Mouse (Mus musculus) intestine, embryonic 16.5 days (tissue): Measurements from ENCODE around the gene Eif4a1. TPM values are rescaled to one million over a fixed set of nuclear protein-coding genes. Genes with fewer than 3 reads are reported as not detected.

Experiments
- ATAC-seq: fragments of 200-750 bp; cut with Nextera tagmentation; 2 replicates; pipeline ENCODE4 v1.8.0; 2017; ENCODE audit warnings: moderate TSS enrichment, moderate library complexity
- H3K27ac ChIP-seq: fragments of 300-500 bp; sonication (generic); 2 replicates; pipeline ENCODE4 v1.5.1; 2014; ENCODE audit warnings: mild to moderate bottlenecking, low read length
- H3K27me3 ChIP-seq: fragments of 300-500 bp; sonication (generic); replicated peaks from 2 replicates; pipeline ENCODE4 v1.6.1; 2014; ENCODE audit warnings: low read length, control low read depth, mixed read lengths; ENCODE audit not compliant: control insufficient read depth, insufficient read depth
- H3K36me3 ChIP-seq: fragments of 300-500 bp; sonication (generic); 2 replicates; pipeline ENCODE4 v1.6.1; 2014; ENCODE audit warnings: low read length, control low read depth; ENCODE audit not compliant: control insufficient read depth, insufficient read depth
- H3K4me1 ChIP-seq: fragments of 300-500 bp; sonication (generic); 2 replicates; pipeline ENCODE4 v1.6.1; 2014; ENCODE audit warnings: low read length, control low read depth, mixed read lengths; ENCODE audit not compliant: control insufficient read depth, insufficient read depth
- H3K4me2 ChIP-seq: fragments of 300-500 bp; sonication (generic); 2 replicates; pipeline ENCODE4 v1.6.1; 2014; ENCODE audit warnings: low read depth, low read length, control low read depth
- H3K4me3 ChIP-seq: fragments of 300-500 bp; sonication (generic); 2 replicates; pipeline ENCODE4 v1.5.1; 2014; ENCODE audit warnings: mild to moderate bottlenecking, low read length
- H3K9ac ChIP-seq: fragments of 300-500 bp; sonication (generic); 2 replicates; pipeline ENCODE4 v1.6.1; 2014; ENCODE audit warnings: low read depth, low read length
- H3K9me3 ChIP-seq: fragments of 300-500 bp; sonication (generic); 2 replicates; pipeline ENCODE4 v1.6.1; 2016; ENCODE audit warnings: low read length, control low read depth; ENCODE audit not compliant: control insufficient read depth
- WGBS: fragments of 180-500 bp; shearing (Covaris S2); extraction: QIAGEN DNeasy Blood & Tissue Kit; methylation state at CpG from one replicate; pipeline ENCODE4 v1.1.7; 2014; 5-methylcytosine and 5-hydroxymethylcytosine counted together
- polyA plus RNA-seq: library from polyadenylated mRNA; unstranded; fragments of >200 nt; fragmentation: Nextera tagmentation; extraction: Ambion mirVana; gene quantifications from 2 replicates; pipeline ENCODE4 v1.2.1, GENCODE M21; 2015

Eif4a1 gene
- polyA plus RNA-seq, 1 experiment from 2014 or later, result 563 TPM

- peaks cover 20% of the 10 kb centered on the region for H3K36me3 ChIP-seq
- H3K4me1 ChIP-seq, result peaks cover 12% of the 10 kb centered on the region
- H3K4me2 ChIP-seq, result no peak overlapping the region
- no peak overlapping the region for H3K4me3 ChIP-seq
- ATAC-seq, result no peak
- H3K27ac ChIP-seq, result no peak overlapping the region
- 76% methylated on average over 10 of the region's 10 CpGs for whole genome bisulfite sequencing
- 0 out of 2 replicates have a peak overlapping the region, but pooled peaks have one; percentile 24 for H3K9ac ChIP-seq
- H3K27me3 ChIP-seq, result no peaks in the 10 kb centered on the region
- no peaks in the 10 kb centered on the region for H3K9me3 ChIP-seq
These were observed 15.4 kb downstream of the Eif4a1 start for GRCm38 (mm10) chr11:69656617-69657461.

GRCm38 (mm10) chr11:69656065-69656455, 16.2 kb downstream of the Eif4a1 start:
- 72% methylated on average over 5 of the region's 5 CpGs for WGBS
- H3K36me3 ChIP-seq, result peaks cover 25% of the 10 kb centered on the region
- no peak overlapping the region for H3K4me2 ChIP-seq
- H3K4me1 ChIP-seq, result peaks cover 12% of the 10 kb centered on the region
- H3K4me3 ChIP-seq, result no peak overlapping the region
- H3K9ac ChIP-seq, result 0 out of 2 replicates have a peak overlapping the region, but pooled peaks have one; percentile 24
- no peaks in the 10 kb centered on the region for H3K9me3 ChIP-seq
- no peak for ATAC-seq
- H3K27ac ChIP-seq, result no peak overlapping the region
- H3K27me3 ChIP-seq, result no peaks in the 10 kb centered on the region

- WGBS, result 25% methylated on average over 34 of the region's 34 CpGs
- Histone ChIP-seq H3K9me3 (no peaks in the 10 kb centered on the region), H3K36me3 (peaks cover 28% of the 10 kb centered on the region), H3K4me1 (peaks cover 12% of the 10 kb centered on the region), H3K27ac (no peak within 1 kb of the TSS; the same call in none of the 2 replicates), H3K4me3 (no peak within 1 kb of the TSS), H3K4me2 (no peak within 1 kb of the TSS), H3K27me3 (no peaks in the 10 kb centered on the region), H3K9ac (0 out of 2 replicates have a peak within 1 kb of the TSS, but pooled peaks have one; percentile 24)
- ATAC-seq, result peak; percentile 68
These were observed 16.8 kb downstream of the Eif4a1 start, which contains the start of gene Sox15 for GRCm38 (mm10) chr11:69655264-69656064. Sox15 (plus strand) TSS chr11:69655314.

GRCm38 (mm10) chr11:69654760-69655159, 17.5 kb downstream of the Eif4a1 start:
- peaks cover 12% of the 10 kb centered on the region for H3K4me1 ChIP-seq
- no peaks in the 10 kb centered on the region for H3K27me3 ChIP-seq
- WGBS, result 40% methylated on average over 9 of the region's 9 CpGs
- no peaks in the 10 kb centered on the region for H3K9me3 ChIP-seq
- H3K4me2 ChIP-seq, result no peak overlapping the region
- H3K9ac ChIP-seq, result no peak overlapping the region
- H3K4me3 ChIP-seq, result no peak overlapping the region
- no peak for ATAC-seq
- H3K36me3 ChIP-seq, result peaks cover 30% of the 10 kb centered on the region
- no peak overlapping the region; the same call in none of the 2 replicates for H3K27ac ChIP-seq

GRCm38 (mm10) chr11:69653399-69653798, 18.8 kb downstream of the Eif4a1 start:
- ATAC-seq, result no peak
- no peaks in the 10 kb centered on the region for H3K27me3 ChIP-seq
- WGBS, result 73% methylated on average over 5 of the region's 5 CpGs
- H3K4me1 ChIP-seq, result peaks cover 12% of the 10 kb centered on the region
- no peaks in the 10 kb centered on the region for H3K9me3 ChIP-seq
- 0 out of 2 replicates have a peak overlapping the region, but pooled peaks have one; percentile 24 for H3K9ac ChIP-seq
- no peak overlapping the region for H3K4me3 ChIP-seq
- no peak overlapping the region for H3K4me2 ChIP-seq
- H3K27ac ChIP-seq, result no peak overlapping the region
- H3K36me3 ChIP-seq, result peaks cover 31% of the 10 kb centered on the region

- no peak overlapping the region for H3K4me2 ChIP-seq
- H3K9me3 ChIP-seq, result no peaks in the 10 kb centered on the region
- H3K4me3 ChIP-seq, result no peak overlapping the region
- H3K9ac ChIP-seq, result no peak overlapping the region
- 84% methylated on average over 5 of the region's 5 CpGs for WGBS
- peaks cover 32% of the 10 kb centered on the region for H3K36me3 ChIP-seq
- no peaks in the 10 kb centered on the region for H3K4me1 ChIP-seq
- H3K27ac ChIP-seq, result no peak overlapping the region
- no peak for ATAC-seq
- H3K27me3 ChIP-seq, result no peaks in the 10 kb centered on the region
These were observed 26.4 kb downstream of the Eif4a1 start for GRCm38 (mm10) chr11:69645860-69646259.

GRCm38 (mm10) chr11:69635471-69635870, 36.8 kb downstream of the Eif4a1 start:
- no peaks in the 10 kb centered on the region; the same call in 1 of the 2 replicates for H3K36me3 ChIP-seq
- H3K4me2 ChIP-seq, result no peak overlapping the region; the same call in 1 of the 2 replicates
- H3K27ac ChIP-seq, result no peak overlapping the region
- H3K4me1 ChIP-seq, result peaks cover 16% of the 10 kb centered on the region
- ATAC-seq, result no peak
- H3K9ac ChIP-seq, result no peak overlapping the region
- H3K27me3 ChIP-seq, result no peaks in the 10 kb centered on the region
- WGBS, result 66% methylated on average over 3 of the region's 3 CpGs
- no peak overlapping the region for H3K4me3 ChIP-seq
- H3K9me3 ChIP-seq, result no peaks in the 10 kb centered on the region

- H3K4me3 ChIP-seq, result peak overlapping the region; percentile 100
- peak overlapping the region; percentile 96 for H3K27ac ChIP-seq
- peak overlapping the region; percentile 98 for H3K9ac ChIP-seq
- peak overlapping the region; percentile 72 for H3K4me2 ChIP-seq
- H3K36me3 ChIP-seq, result no peaks in the 10 kb centered on the region
- H3K4me1 ChIP-seq, result peaks cover 16% of the 10 kb centered on the region
- no peaks in the 10 kb centered on the region for H3K27me3 ChIP-seq
- peak; percentile 73 for ATAC-seq
- under 1% methylated on average over 48 of the region's 50 CpGs for WGBS
- H3K9me3 ChIP-seq, result no peaks in the 10 kb centered on the region
These were observed 38.9 kb downstream of the Eif4a1 start for GRCm38 (mm10) chr11:69633128-69633866.
